29 mouse cellular contexts compared by ENCODE assay signal in genomic region chr16:18449005-18449404, GRCm38 (mm10). TPM values are rescaled to one million over a fixed set of nuclear protein-coding genes. Genes with fewer than 3 reads are reported as not detected.
DNase-seq lines count a peak whose midpoint lies in the region; ATAC-seq and TF ChIP-seq lines count a peak whose summit lies in the region.
"Had no signal": no experiment of that assay in that cellular context is flagged by ENCODE, and none has a peak within 500 bp of the region (broad histone marks: within the 10 kb centered on the region; RNA-seq: fewer than 3 reads in every experiment).

No protein-coding gene starts in this region.

- ATAC-seq in intestine, embryonic 16.5 days = peak; percentile 56
- ATAC-seq in intestine, embryonic 15.5 days = no peak
- ATAC-seq in midbrain, embryonic 11.5 days (ENCODE audit: low FRiP score) = no peak
- ATAC-seq in midbrain, embryonic 15.5 days (replicated peaks) = no peak
- ATAC-seq in stomach, embryonic 16.5 days (ENCODE audit: insufficient read depth, low FRiP score) = peak; percentile 49; the same call in 1 of the 2 replicates
- no peak for ATAC-seq in neural tube, embryonic 15.5 days (ENCODE audit: low FRiP score)
- ATAC-seq: activated CD4-positive, CD25-positive, alpha-beta regulatory T cell, adult 4 months; forebrain, embryonic 15.5 days; hindbrain, embryonic 16.5 days had no signal

- H3K9me3 ChIP-seq in intestine, embryonic 16.5 days (ENCODE audit: control insufficient read depth, low read length) = no peaks in the 10 kb centered on the region
- H3K9me3 ChIP-seq in intestine, embryonic 15.5 days = no peaks in the 10 kb centered on the region
- H3K9me3 ChIP-seq in midbrain, embryonic 11.5 days (ENCODE audit: control insufficient read depth, low read length) = no peaks in the 10 kb centered on the region
- no peaks in the 10 kb centered on the region for H3K9me3 ChIP-seq in midbrain, embryonic 15.5 days
- H3K9me3 ChIP-seq in stomach, embryonic 16.5 days (replicated peaks; ENCODE audit: control insufficient read depth, low read length) = no peaks in the 10 kb centered on the region
- no peaks in the 10 kb centered on the region for H3K9me3 ChIP-seq in neural tube, embryonic 15.5 days (replicated peaks)
- H3K9me3 ChIP-seq: embryonic facial prominence, embryonic 10.5 days; embryonic facial prominence, embryonic 13.5 days; forebrain, embryonic 12.5 days; forebrain, embryonic 15.5 days; heart, embryonic 15.5 days; hindbrain, embryonic 10.5 days; hindbrain, embryonic 13.5 days had no signal

- TF ChIP-seq CTCF in gastrocnemius, adult 2 months (IDR thresholded peaks at IDR 0.05) = no peak

- H3K9ac ChIP-seq in intestine, embryonic 16.5 days (ENCODE audit: low read depth, low read length) = no peak overlapping the region
- H3K9ac ChIP-seq in intestine, embryonic 15.5 days = no peak overlapping the region
- H3K9ac ChIP-seq in midbrain, embryonic 11.5 days (ENCODE audit: low read length) = no peak overlapping the region
- H3K9ac ChIP-seq in midbrain, embryonic 15.5 days = no peak overlapping the region
- no peak overlapping the region for H3K9ac ChIP-seq in stomach, embryonic 16.5 days (ENCODE audit: low read length)
- no peak overlapping the region for H3K9ac ChIP-seq in neural tube, embryonic 15.5 days (replicated peaks)
- H3K9ac ChIP-seq: forebrain, embryonic 12.5 days; forebrain, embryonic 15.5 days; heart, embryonic 15.5 days; hindbrain, embryonic 13.5 days had no signal

- DNase-seq in gastrocnemius, adult 2 months = no peak
- no peak for DNase-seq in gastrocnemius, postnatal 25 days
- DNase-seq in midbrain, embryonic 11.5 days (ENCODE audit: low spot score, missing footprints) = peak; percentile 19
- DNase-seq: adrenal gland, adult 8-10 months; adrenal gland, postnatal 25 days; cerebellum, adult 11-12 months; cerebellum, adult 8-10 months; cerebellum, postnatal 10 days; cerebellum, postnatal 36 days; embryo, embryonic 11 days; gastrocnemius, postnatal 10 days; heart, postnatal 10 days; heart, postnatal 36 days had no signal

- H3K27me3 ChIP-seq in intestine, embryonic 16.5 days (replicated peaks; ENCODE audit: control insufficient read depth, insufficient read depth, low read length) = no peaks in the 10 kb centered on the region
- no peaks in the 10 kb centered on the region for H3K27me3 ChIP-seq in intestine, embryonic 15.5 days (replicated peaks)
- no peaks in the 10 kb centered on the region for H3K27me3 ChIP-seq in midbrain, embryonic 11.5 days (ENCODE audit: control insufficient read depth, insufficient read depth, low read length)
- H3K27me3 ChIP-seq in midbrain, embryonic 15.5 days (replicated peaks) = no peaks in the 10 kb centered on the region
- no peaks in the 10 kb centered on the region for H3K27me3 ChIP-seq in stomach, embryonic 16.5 days (ENCODE audit: control insufficient read depth, insufficient read depth, low read length)
- H3K27me3 ChIP-seq in neural tube, embryonic 15.5 days (replicated peaks) = no peaks in the 10 kb centered on the region
- H3K27me3 ChIP-seq: embryonic facial prominence, embryonic 13.5 days; forebrain, embryonic 12.5 days; forebrain, embryonic 15.5 days; heart, embryonic 15.5 days had no signal

- no peak overlapping the region for H3K4me2 ChIP-seq in intestine, embryonic 16.5 days (ENCODE audit: low read depth, low read length)
- no peak overlapping the region for H3K4me2 ChIP-seq in intestine, embryonic 15.5 days (replicated peaks)
- no peak overlapping the region for H3K4me2 ChIP-seq in midbrain, embryonic 11.5 days
- no peak overlapping the region for H3K4me2 ChIP-seq in midbrain, embryonic 15.5 days
- H3K4me2 ChIP-seq in stomach, embryonic 16.5 days (ENCODE audit: low read depth, low read length) = no peak overlapping the region
- H3K4me2 ChIP-seq in neural tube, embryonic 15.5 days = no peak overlapping the region
- H3K4me2 ChIP-seq: embryonic facial prominence, embryonic 13.5 days; forebrain, embryonic 12.5 days; forebrain, embryonic 15.5 days; heart, embryonic 11.5 days; heart, embryonic 15.5 days; hindbrain, embryonic 13.5 days had no signal

- WGBS in intestine, embryonic 16.5 days = 88% methylated on average over 4 of the region's 4 CpGs
- 95% methylated on average over 4 of the region's 4 CpGs for WGBS in intestine, embryonic 15.5 days
- WGBS in midbrain, embryonic 11.5 days = 94% methylated on average over 4 of the region's 4 CpGs
- 94% methylated on average over 4 of the region's 4 CpGs for WGBS in midbrain, embryonic 15.5 days
- WGBS in stomach, embryonic 16.5 days = 79% methylated on average over 4 of the region's 4 CpGs
- 95% methylated on average over 4 of the region's 4 CpGs for WGBS in neural tube, embryonic 15.5 days

- H3K36me3 ChIP-seq in intestine, embryonic 16.5 days (ENCODE audit: control insufficient read depth, insufficient read depth, low read length) = no peaks in the 10 kb centered on the region
- H3K36me3 ChIP-seq in intestine, embryonic 15.5 days = no peaks in the 10 kb centered on the region; the same call in 1 of the 2 replicates
- H3K36me3 ChIP-seq in midbrain, embryonic 11.5 days (ENCODE audit: control insufficient read depth, insufficient read depth, low read length) = no peaks in the 10 kb centered on the region
- H3K36me3 ChIP-seq in midbrain, embryonic 15.5 days (replicated peaks) = no peaks in the 10 kb centered on the region
- no peaks in the 10 kb centered on the region for H3K36me3 ChIP-seq in stomach, embryonic 16.5 days (ENCODE audit: control insufficient read depth, insufficient read depth, low read length)
- peaks cover 3% of the 10 kb centered on the region; the same call in 1 of the 2 replicates for H3K36me3 ChIP-seq in neural tube, embryonic 15.5 days
- H3K36me3 ChIP-seq: forebrain, embryonic 15.5 days had no signal

- no peak overlapping the region for H3K4me3 ChIP-seq in gastrocnemius, adult 2 months
- no peak overlapping the region for H3K4me3 ChIP-seq in intestine, embryonic 16.5 days (ENCODE audit: low read length)
- no peak overlapping the region for H3K4me3 ChIP-seq in intestine, embryonic 15.5 days (replicated peaks)
- no peak overlapping the region for H3K4me3 ChIP-seq in midbrain, embryonic 11.5 days (ENCODE audit: low read depth, low read length)
- no peak overlapping the region for H3K4me3 ChIP-seq in midbrain, embryonic 15.5 days
- H3K4me3 ChIP-seq in stomach, embryonic 16.5 days (replicated peaks; ENCODE audit: low read length) = no peak overlapping the region
- no peak overlapping the region for H3K4me3 ChIP-seq in neural tube, embryonic 15.5 days (replicated peaks)
- H3K4me3 ChIP-seq: embryonic facial prominence, embryonic 10.5 days; embryonic facial prominence, embryonic 13.5 days; erythroblast, embryonic 14.5 days; forebrain, embryonic 12.5 days; forebrain, embryonic 15.5 days; heart, embryonic 15.5 days; hindbrain, embryonic 10.5 days; hindbrain, embryonic 13.5 days had no signal

- H3K27ac ChIP-seq in gastrocnemius, adult 2 months = peak overlapping the region; percentile 65; the same call in 1 of the 2 replicates
- H3K27ac ChIP-seq in intestine, embryonic 16.5 days (ENCODE audit: low read length) = no peak overlapping the region
- no peak overlapping the region for H3K27ac ChIP-seq in intestine, embryonic 15.5 days
- H3K27ac ChIP-seq in midbrain, embryonic 11.5 days (ENCODE audit: low read depth, low read length) = no peak overlapping the region
- no peak overlapping the region for H3K27ac ChIP-seq in midbrain, embryonic 15.5 days
- H3K27ac ChIP-seq in stomach, embryonic 16.5 days (ENCODE audit: low read length) = no peak overlapping the region
- H3K27ac ChIP-seq in neural tube, embryonic 15.5 days (replicated peaks) = no peak overlapping the region
- H3K27ac ChIP-seq: embryonic facial prominence, embryonic 10.5 days; forebrain, embryonic 12.5 days; forebrain, embryonic 15.5 days; heart, embryonic 15.5 days; hindbrain, embryonic 10.5 days; hindbrain, embryonic 13.5 days had no signal

- H3K4me1 ChIP-seq in intestine, embryonic 16.5 days (ENCODE audit: control insufficient read depth, insufficient read depth, low read length) = peaks cover 7% of the 10 kb centered on the region
- peaks cover 16% of the 10 kb centered on the region for H3K4me1 ChIP-seq in intestine, embryonic 15.5 days (replicated peaks)
- no peaks in the 10 kb centered on the region for H3K4me1 ChIP-seq in midbrain, embryonic 11.5 days (ENCODE audit: control insufficient read depth, insufficient read depth, low read length)
- H3K4me1 ChIP-seq in midbrain, embryonic 15.5 days = no peaks in the 10 kb centered on the region
- peaks cover 5% of the 10 kb centered on the region; the same call in 1 of the 2 replicates for H3K4me1 ChIP-seq in stomach, embryonic 16.5 days (ENCODE audit: control insufficient read depth, insufficient read depth, low read length)
- no peaks in the 10 kb centered on the region for H3K4me1 ChIP-seq in neural tube, embryonic 15.5 days

- intact Hi-C loops in gastrocnemius, adult 2 months (cut with DNase I) = no loop called here

RNA-seq across cellular contexts. Expression of gene Comt, which starts 22.4 kb away (rescaled TPM):
- 10 to 100 TPM; 35.4 to 43.5 TPM for total RNA-seq in gastrocnemius, adult 2 months (2021)
- total RNA-seq in gastrocnemius, postnatal 25 days (2021) = 10 to 100 TPM; 33.3 to 44.8 TPM
- 109 and 110 TPM in 2 replicates for polyA plus RNA-seq in intestine, embryonic 16.5 days (2015; fragmentation: Nextera tagmentation; extraction: Ambion mirVana)
- 89.5 and 97.1 TPM in 2 replicates for polyA plus RNA-seq in intestine, embryonic 15.5 days (2015; fragmentation: Nextera tagmentation; extraction: Ambion mirVana)
- polyA plus RNA-seq in midbrain, embryonic 11.5 days (2014; fragmentation: Nextera tagmentation; extraction: Ambion mirVana) = 50.8 and 52.5 TPM in 2 replicates
- polyA plus RNA-seq in midbrain, embryonic 15.5 days (2015; fragmentation: Nextera tagmentation; extraction: Ambion mirVana) = 104 and 107 TPM in 2 replicates
- 105 and 119 TPM in 2 replicates for polyA plus RNA-seq in stomach, embryonic 16.5 days (2015; fragmentation: Nextera tagmentation; extraction: Ambion mirVana)
- 117 and 128 TPM in 2 replicates for polyA plus RNA-seq in neural tube, embryonic 15.5 days (2015; fragmentation: Nextera tagmentation; extraction: Ambion mirVana)

RNA-seq across cellular contexts. Expression of gene Txnrd2, which starts 22.8 kb away (rescaled TPM):
- 10 to 100 TPM; 18.9 to 21.4 TPM for total RNA-seq in gastrocnemius, adult 2 months (2021)
- 10 to 100 TPM; 16.0 to 16.9 TPM for total RNA-seq in gastrocnemius, postnatal 25 days (2021)
- 28.4 and 29.8 TPM in 2 replicates for polyA plus RNA-seq in intestine, embryonic 16.5 days (2015; fragmentation: Nextera tagmentation; extraction: Ambion mirVana)
- 25.4 and 25.8 TPM in 2 replicates for polyA plus RNA-seq in intestine, embryonic 15.5 days (2015; fragmentation: Nextera tagmentation; extraction: Ambion mirVana)
- polyA plus RNA-seq in midbrain, embryonic 11.5 days (2014; fragmentation: Nextera tagmentation; extraction: Ambion mirVana) = 21.0 and 22.7 TPM in 2 replicates
- 34.0 and 35.5 TPM in 2 replicates for polyA plus RNA-seq in midbrain, embryonic 15.5 days (2015; fragmentation: Nextera tagmentation; extraction: Ambion mirVana)
- 19.2 and 23.7 TPM in 2 replicates for polyA plus RNA-seq in stomach, embryonic 16.5 days (2015; fragmentation: Nextera tagmentation; extraction: Ambion mirVana)
- 28.3 and 30.9 TPM in 2 replicates for polyA plus RNA-seq in neural tube, embryonic 15.5 days (2015; fragmentation: Nextera tagmentation; extraction: Ambion mirVana)

RNA-seq across cellular contexts. Expression of gene Gnb1l, which starts 49.5 kb away (rescaled TPM):
- 1 to 10 TPM; 4.0 to 4.4 TPM for total RNA-seq in gastrocnemius, adult 2 months (2021)
- 1 to 10 TPM; 3.4 to 3.6 TPM for total RNA-seq in gastrocnemius, postnatal 25 days (2021)
- polyA plus RNA-seq in intestine, embryonic 16.5 days (2015; fragmentation: Nextera tagmentation; extraction: Ambion mirVana) = 13.3 and 14.4 TPM in 2 replicates
- 13.8 and 14.0 TPM in 2 replicates for polyA plus RNA-seq in intestine, embryonic 15.5 days (2015; fragmentation: Nextera tagmentation; extraction: Ambion mirVana)
- polyA plus RNA-seq in midbrain, embryonic 11.5 days (2014; fragmentation: Nextera tagmentation; extraction: Ambion mirVana) = 10.3 and 12.9 TPM in 2 replicates
- polyA plus RNA-seq in midbrain, embryonic 15.5 days (2015; fragmentation: Nextera tagmentation; extraction: Ambion mirVana) = 18.1 and 20.0 TPM in 2 replicates
- 11.7 and 11.9 TPM in 2 replicates for polyA plus RNA-seq in stomach, embryonic 16.5 days (2015; fragmentation: Nextera tagmentation; extraction: Ambion mirVana)
- polyA plus RNA-seq in neural tube, embryonic 15.5 days (2015; fragmentation: Nextera tagmentation; extraction: Ambion mirVana) = 16.1 and 18.8 TPM in 2 replicates

RNA-seq across cellular contexts. Expression of gene Rtl10, which starts 49.7 kb away (rescaled TPM):
- total RNA-seq in gastrocnemius, adult 2 months (2021) = 1 to 10 TPM; 3.2 to 4.1 TPM
- total RNA-seq in gastrocnemius, postnatal 25 days (2021) = 1 to 10 TPM; 2.4 to 3.1 TPM
- 2.0 and 2.4 TPM in 2 replicates for polyA plus RNA-seq in intestine, embryonic 16.5 days (2015; fragmentation: Nextera tagmentation; extraction: Ambion mirVana)
- polyA plus RNA-seq in intestine, embryonic 15.5 days (2015; fragmentation: Nextera tagmentation; extraction: Ambion mirVana) = 3.2 and 3.4 TPM in 2 replicates
- 2.0 and 2.1 TPM in 2 replicates for polyA plus RNA-seq in midbrain, embryonic 11.5 days (2014; fragmentation: Nextera tagmentation; extraction: Ambion mirVana)
- 4.4 and 5.5 TPM in 2 replicates for polyA plus RNA-seq in midbrain, embryonic 15.5 days (2015; fragmentation: Nextera tagmentation; extraction: Ambion mirVana)
- polyA plus RNA-seq in stomach, embryonic 16.5 days (2015; fragmentation: Nextera tagmentation; extraction: Ambion mirVana) = 2.1 and 3.2 TPM in 2 replicates
- polyA plus RNA-seq in neural tube, embryonic 15.5 days (2015; fragmentation: Nextera tagmentation; extraction: Ambion mirVana) = 3.1 and 4.9 TPM in 2 replicates

Comparison
In these comparisons a context has a peak if more than half of its experiments do, and no peak if none do; other contexts are left out.
1. ATAC-seq: peak in intestine, embryonic 16.5 days (single experiment) and stomach, embryonic 16.5 days (single experiment); none in intestine, embryonic 15.5 days (single experiment), midbrain, embryonic 11.5 days (single experiment), midbrain, embryonic 15.5 days (single experiment) and neural tube, embryonic 15.5 days (single experiment).